ENCODE assay signal across 30 mouse cellular contexts in the genomic region with DNA sequence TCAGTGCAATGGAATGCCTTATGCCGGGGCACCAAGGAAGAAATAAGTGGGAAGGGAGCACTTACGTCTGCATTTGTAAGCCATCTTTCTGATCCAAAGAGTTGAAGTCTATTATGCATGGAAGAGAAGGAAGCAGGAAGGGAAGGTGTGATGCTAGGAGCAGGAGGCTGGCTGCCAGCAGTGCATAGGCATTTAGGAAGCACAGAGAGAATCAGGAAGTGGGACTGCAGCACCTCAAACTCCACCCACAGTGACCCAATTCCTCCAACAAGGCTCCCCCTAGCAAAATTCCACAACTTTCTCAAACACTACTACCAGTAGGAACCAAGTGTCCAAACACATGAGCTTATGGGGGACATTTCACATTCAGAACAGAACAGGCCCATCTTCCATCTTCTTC.
DNase-seq lines count a peak whose midpoint lies in the region; ATAC-seq and TF ChIP-seq lines count a peak whose summit lies in the region.
"Had no signal": no experiment of that assay in that cellular context is flagged by ENCODE, and none has a peak within 500 bp of the region (broad histone marks: within the 10 kb centered on the region; RNA-seq: fewer than 3 reads in every experiment).

No protein-coding gene starts in this region.

- no peak overlapping the region for H3K27ac ChIP-seq in layer of hippocampus, adult 2 months
- H3K27ac ChIP-seq: embryonic facial prominence, embryonic 10.5 days; embryonic facial prominence, embryonic 13.5 days; forebrain, embryonic 12.5 days; forebrain, embryonic 15.5 days; gastrocnemius, adult 2 months; heart, embryonic 15.5 days; hindbrain, embryonic 10.5 days; hindbrain, embryonic 13.5 days; intestine, embryonic 15.5 days had no signal

- no peak for TF ChIP-seq CTCF in layer of hippocampus, adult 2 months (conservative IDR thresholded peaks at IDR 0.05)

- peak; percentile 5 for DNase-seq in right cerebral cortex, adult 18-20 months
- no peak for DNase-seq in right cerebral cortex, adult 2 months (ENCODE audit: low spot score in 2 of 2)
- peak; percentile 4 for DNase-seq in ZHBTc4 (ENCODE audit: low read depth, low spot score)
- peak; percentile 17 for DNase-seq in telencephalon, adult 2 months (ENCODE audit: low read depth, low spot score)
- DNase-seq in urinary bladder, postnatal 25 days (ENCODE audit: low spot score): no peak
- DNase-seq in layer of hippocampus, adult 2 months (ENCODE audit: low spot score in 2 of 2): no peak
- DNase-seq in cerebellum, postnatal 25 days: no peak
- DNase-seq: adrenal gland, adult 2 months; adrenal gland, postnatal 25 days; cerebellum, adult 18-20 months; cerebellum, adult 9-10 months; cerebellum, postnatal 14 days; embryo, embryonic 11 days; gastrocnemius, adult 2 months; gastrocnemius, postnatal 14 days; heart, adult 18-20 months; heart, postnatal 10 days; heart, postnatal 36 days had no signal

- H3K4me3 ChIP-seq in layer of hippocampus, adult 2 months: no peak overlapping the region
- H3K4me3 ChIP-seq: embryonic facial prominence, embryonic 10.5 days; embryonic facial prominence, embryonic 13.5 days; erythroblast, embryonic 14.5 days; forebrain, embryonic 12.5 days; forebrain, embryonic 15.5 days; gastrocnemius, adult 2 months; heart, embryonic 12.5 days; heart, embryonic 15.5 days; hindbrain, embryonic 10.5 days; hindbrain, embryonic 13.5 days; intestine, embryonic 15.5 days had no signal

- peak; percentile 81 for ATAC-seq in granulocyte monocyte progenitor cell, adult 5-6 weeks (replicated peaks; ENCODE audit: poor library complexity, severe bottlenecking)
- ATAC-seq: forebrain, embryonic 15.5 days; hindbrain, embryonic 16.5 days; intestine, embryonic 15.5 days had no signal

Comparison
In these comparisons a context has a peak if more than half of its experiments do, and no peak if none do; other contexts are left out.
1. DNase-seq: peak in right cerebral cortex, adult 18-20 months (single experiment), ZHBTc4 (single experiment) and telencephalon, adult 2 months (single experiment); none in right cerebral cortex, adult 2 months (0 of 2), urinary bladder, postnatal 25 days (single experiment), layer of hippocampus, adult 2 months (0 of 2) and cerebellum, postnatal 25 days (0 of 2).